Mouse (Mus musculus): ENCODE results near the gene Supt7l.

- TF ChIP-seq CTCF (IDR thresholded peaks at IDR 0.05; ENCODE audit: borderline replicate concordance, control insufficient read depth, extremely low read depth, insufficient read depth, low read length, poor library complexity) (no peak), POLR2A (IDR thresholded peaks at IDR 0.05; ENCODE audit: control insufficient read depth, extremely low read depth, insufficient read depth, low read length, poor library complexity) (no peak)
Observed at GRCm38 (mm10) chr5:31560352-31560751, 32.7 kb upstream of the Supt7l start.

All from thymus, adult 2 months (tissue).